Mouse (Mus musculus): Measurements from ENCODE around the gene Cryzl2. TPM values are rescaled to one million over a fixed set of nuclear protein-coding genes. Genes with fewer than 3 reads are reported as not detected.

Cryzl2 gene
- polyA plus RNA-seq, 1 experiment, result 0.09 TPM

GRCm38 (mm10) chr1:157513559-157513958, 55.2 kb downstream of the Cryzl2 start:
- H3K4me3 ChIP-seq (ENCODE audit: insufficient read depth, poor library complexity, severe bottlenecking), result no peak overlapping the region
- H3K36me3 ChIP-seq (ENCODE audit: control insufficient read depth, insufficient read depth), result no peaks in the 10 kb centered on the region
- TF ChIP-seq MAX (IDR thresholded peaks at IDR 0.05) (no peak), FOSL1 (IDR thresholded peaks at IDR 0.05; ENCODE audit: insufficient read depth, low read length, poor library complexity, severe bottlenecking) (no peak), USF1 (IDR thresholded peaks at IDR 0.05; ENCODE audit: low read depth) (no peak), MYOD1 (IDR thresholded peaks at IDR 0.05; ENCODE audit: control insufficient read depth, insufficient read length, low read depth) (no peak), MYOG (IDR thresholded peaks at IDR 0.05; ENCODE audit: control insufficient read depth, extremely low read depth, insufficient read length) (no peak), CEBPB (IDR thresholded peaks at IDR 0.05; ENCODE audit: low read depth) (no peak), CTCF (IDR thresholded peaks at IDR 0.05; ENCODE audit: control insufficient read depth, insufficient read depth, insufficient read length) (no peak)
- no peaks in the 10 kb centered on the region for H3K79me2 ChIP-seq (ENCODE audit: control insufficient read depth, insufficient read depth)
- no peak overlapping the region for H3ac ChIP-seq (ENCODE audit: control insufficient read depth, insufficient read length, low read depth)
- no peaks in the 10 kb centered on the region for H3K79me3 ChIP-seq (ENCODE audit: low read depth)
- H3K27me3 ChIP-seq (ENCODE audit: control insufficient read depth, insufficient read depth, insufficient read length), result no peaks in the 10 kb centered on the region

GRCm38 (mm10) chr1:157514298-157514697, 55.9 kb downstream of the Cryzl2 start:
- Histone ChIP-seq H3K79me3 (ENCODE audit: low read depth) (no peaks in the 10 kb centered on the region), H3K27me3 (ENCODE audit: control insufficient read depth, insufficient read depth, insufficient read length) (no peaks in the 10 kb centered on the region), H3K36me3 (ENCODE audit: control insufficient read depth, insufficient read depth) (no peaks in the 10 kb centered on the region), H3ac (ENCODE audit: control insufficient read depth, insufficient read length, low read depth) (no peak overlapping the region), H3K4me3 (ENCODE audit: insufficient read depth, poor library complexity, severe bottlenecking) (no peak overlapping the region), H3K79me2 (ENCODE audit: control insufficient read depth, insufficient read depth) (no peaks in the 10 kb centered on the region)
- TF ChIP-seq USF1 (IDR thresholded peaks at IDR 0.05; ENCODE audit: low read depth) (no peak), CEBPB (IDR thresholded peaks at IDR 0.05; ENCODE audit: low read depth) (no peak), MYOG (IDR thresholded peaks at IDR 0.05; ENCODE audit: control insufficient read depth, extremely low read depth, insufficient read length) (no peak), MAX (IDR thresholded peaks at IDR 0.05) (no peak), FOSL1 (IDR thresholded peaks at IDR 0.05; ENCODE audit: insufficient read depth, low read length, poor library complexity, severe bottlenecking) (no peak), MYOD1 (IDR thresholded peaks at IDR 0.05; ENCODE audit: control insufficient read depth, insufficient read length, low read depth) (no peak), CTCF (IDR thresholded peaks at IDR 0.05; ENCODE audit: control insufficient read depth, insufficient read depth, insufficient read length) (no peak)

GRCm38 (mm10) chr1:157516838-157517808, 58.7 kb downstream of the Cryzl2 start:
- no peak overlapping the region for H3ac ChIP-seq (ENCODE audit: control insufficient read depth, insufficient read length, low read depth)
- no peaks in the 10 kb centered on the region for H3K79me2 ChIP-seq (ENCODE audit: control insufficient read depth, insufficient read depth)
- no peaks in the 10 kb centered on the region for H3K79me3 ChIP-seq (ENCODE audit: low read depth)
- H3K36me3 ChIP-seq (ENCODE audit: control insufficient read depth, insufficient read depth), result no peaks in the 10 kb centered on the region
- TF ChIP-seq CEBPB (IDR thresholded peaks at IDR 0.05; ENCODE audit: low read depth) (no peak), USF1 (IDR thresholded peaks at IDR 0.05; ENCODE audit: low read depth) (no peak), CTCF (IDR thresholded peaks at IDR 0.05; ENCODE audit: control insufficient read depth, insufficient read depth, insufficient read length) (no peak), MAX (IDR thresholded peaks at IDR 0.05) (no peak), MYOG (IDR thresholded peaks at IDR 0.05; ENCODE audit: control insufficient read depth, extremely low read depth, insufficient read length) (no peak), MYOD1 (IDR thresholded peaks at IDR 0.05; ENCODE audit: control insufficient read depth, insufficient read length, low read depth) (no peak), FOSL1 (IDR thresholded peaks at IDR 0.05; ENCODE audit: insufficient read depth, low read length, poor library complexity, severe bottlenecking) (no peak)
- no peaks in the 10 kb centered on the region for H3K27me3 ChIP-seq (ENCODE audit: control insufficient read depth, insufficient read depth, insufficient read length)
- no peak overlapping the region for H3K4me3 ChIP-seq (ENCODE audit: insufficient read depth, poor library complexity, severe bottlenecking)

- TF ChIP-seq MAX (IDR thresholded peaks at IDR 0.05) (no peak), CTCF (IDR thresholded peaks at IDR 0.05; ENCODE audit: control insufficient read depth, insufficient read depth, insufficient read length) (no peak), FOSL1 (IDR thresholded peaks at IDR 0.05; ENCODE audit: insufficient read depth, low read length, poor library complexity, severe bottlenecking) (no peak), USF1 (IDR thresholded peaks at IDR 0.05; ENCODE audit: low read depth) (no peak), MYOG (IDR thresholded peaks at IDR 0.05; ENCODE audit: control insufficient read depth, extremely low read depth, insufficient read length) (no peak), CEBPB (IDR thresholded peaks at IDR 0.05; ENCODE audit: low read depth) (no peak), MYOD1 (IDR thresholded peaks at IDR 0.05; ENCODE audit: control insufficient read depth, insufficient read length, low read depth) (no peak)
- Histone ChIP-seq H3ac (ENCODE audit: control insufficient read depth, insufficient read length, low read depth) (no peak overlapping the region), H3K79me2 (ENCODE audit: control insufficient read depth, insufficient read depth) (no peaks in the 10 kb centered on the region), H3K4me3 (ENCODE audit: insufficient read depth, poor library complexity, severe bottlenecking) (no peak overlapping the region), H3K27me3 (ENCODE audit: control insufficient read depth, insufficient read depth, insufficient read length) (no peaks in the 10 kb centered on the region), H3K36me3 (ENCODE audit: control insufficient read depth, insufficient read depth) (no peaks in the 10 kb centered on the region), H3K79me3 (ENCODE audit: low read depth) (no peaks in the 10 kb centered on the region)
Observed at GRCm38 (mm10) chr1:157518111-157518523, 59.7 kb downstream of the Cryzl2 start.

- no peak overlapping the region for H3ac ChIP-seq (ENCODE audit: control insufficient read depth, insufficient read length, low read depth)
Observed at GRCm38 (mm10) chr1:157519396-157519795, 61.0 kb downstream of the Cryzl2 start.

More at GRCm38 (mm10) chr1:157519396-157519795, 61.0 kb downstream of the Cryzl2 start:
- H3K79me2 ChIP-seq (ENCODE audit: control insufficient read depth, insufficient read depth), result no peaks in the 10 kb centered on the region
- H3K27me3 ChIP-seq (ENCODE audit: control insufficient read depth, insufficient read depth, insufficient read length), result no peaks in the 10 kb centered on the region
- no peak overlapping the region for H3K4me3 ChIP-seq (ENCODE audit: insufficient read depth, poor library complexity, severe bottlenecking)
- H3K36me3 ChIP-seq (ENCODE audit: control insufficient read depth, insufficient read depth), result no peaks in the 10 kb centered on the region
- H3K79me3 ChIP-seq (ENCODE audit: low read depth), result no peaks in the 10 kb centered on the region
- TF ChIP-seq CTCF (IDR thresholded peaks at IDR 0.05; ENCODE audit: control insufficient read depth, insufficient read depth, insufficient read length) (no peak), MYOD1 (IDR thresholded peaks at IDR 0.05; ENCODE audit: control insufficient read depth, insufficient read length, low read depth) (no peak), CEBPB (IDR thresholded peaks at IDR 0.05; ENCODE audit: low read depth) (no peak), USF1 (IDR thresholded peaks at IDR 0.05; ENCODE audit: low read depth) (no peak), FOSL1 (IDR thresholded peaks at IDR 0.05; ENCODE audit: insufficient read depth, low read length, poor library complexity, severe bottlenecking) (no peak), MYOG (IDR thresholded peaks at IDR 0.05; ENCODE audit: control insufficient read depth, extremely low read depth, insufficient read length) (no peak), MAX (IDR thresholded peaks at IDR 0.05) (no peak)

Measured in C2C12 (cell line).